Mouse (Mus musculus) NIH3T3 (cell line): Measurements from ENCODE around the gene Lamtor3.
"Not testable (repeated sequence)": the region's sequence is repeated elsewhere in the genome, so short reads cannot be mapped to it uniquely, and the experiment has no call there.

Experiments
- DNase-seq: peaks from one replicate; pipeline ENCODE4 v3.0.0-alpha.2; 2012; ENCODE audit warnings: low read depth

The Lamtor3 gene

GRCm38 (mm10) chr3:137918172-137918931, at the start of gene Lamtor3:
TSS of gene Lamtor3 (plus strand) at chr3:137918506.
- peak; percentile 93 for DNase-seq

- no peak for DNase-seq
Observed at GRCm38 (mm10) chr3:137869395-137869794, 48.9 kb upstream of the Lamtor3 start.

GRCm38 (mm10) chr3:137879313-137879712, 39.0 kb upstream of the Lamtor3 start:
- peak; percentile 49 for DNase-seq

GRCm38 (mm10) chr3:137880109-137880748, 38.1 kb upstream of the Lamtor3 start:
- DNase-seq = peak; percentile 22

DNA sequence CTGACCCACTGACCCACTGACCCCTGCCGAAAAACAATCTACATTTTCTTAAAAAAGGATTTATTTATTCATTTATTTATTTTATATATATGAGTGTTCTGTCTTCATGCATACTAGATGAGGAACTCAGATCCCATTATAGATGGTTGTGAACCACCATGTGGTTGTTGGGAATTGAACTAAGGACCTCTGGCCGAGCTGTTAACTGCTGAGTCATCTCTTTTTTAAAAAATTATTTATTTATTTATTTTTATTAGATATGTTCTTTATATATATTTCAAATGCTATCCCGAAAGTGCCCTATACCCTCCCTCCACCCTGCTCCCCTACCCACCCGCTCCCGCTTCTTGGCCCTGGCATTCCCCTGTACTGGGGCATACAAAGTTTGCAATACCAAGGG, 37.2 kb upstream of the Lamtor3 start:
- DNase-seq = no peak

GRCm38 (mm10) chr3:137887961-137888360, 30.3 kb upstream of the Lamtor3 start:
- DNase-seq = no peak

GRCm38 (mm10) chr3:137891089-137891488, 27.2 kb upstream of the Lamtor3 start:
- no peak for DNase-seq

GRCm38 (mm10) chr3:137892118-137892517, 26.2 kb upstream of the Lamtor3 start:
- no peak for DNase-seq

- DNase-seq = no peak
Observed at GRCm38 (mm10) chr3:137893789-137894188, 24.5 kb upstream of the Lamtor3 start.

DNA sequence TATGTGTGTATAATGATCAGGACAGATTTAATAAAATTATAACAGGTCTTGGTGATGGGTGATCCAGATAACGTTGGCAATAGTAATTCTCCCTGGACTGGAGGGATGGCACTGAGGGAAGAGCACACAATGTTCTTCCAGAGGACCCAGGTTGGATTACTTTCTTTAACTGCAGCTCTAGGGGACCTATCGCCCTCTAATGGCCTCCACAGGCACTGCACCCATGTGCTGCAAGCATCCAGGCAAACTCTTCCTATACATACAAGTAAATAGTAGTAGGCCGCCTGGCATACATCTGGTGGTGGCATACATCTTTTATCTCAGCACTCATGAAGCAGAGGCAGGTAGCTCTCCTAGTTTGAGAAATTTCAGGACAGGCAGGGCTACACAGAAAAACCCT, 23.1 kb upstream of the Lamtor3 start:
- peak; percentile 36 for DNase-seq

DNA sequence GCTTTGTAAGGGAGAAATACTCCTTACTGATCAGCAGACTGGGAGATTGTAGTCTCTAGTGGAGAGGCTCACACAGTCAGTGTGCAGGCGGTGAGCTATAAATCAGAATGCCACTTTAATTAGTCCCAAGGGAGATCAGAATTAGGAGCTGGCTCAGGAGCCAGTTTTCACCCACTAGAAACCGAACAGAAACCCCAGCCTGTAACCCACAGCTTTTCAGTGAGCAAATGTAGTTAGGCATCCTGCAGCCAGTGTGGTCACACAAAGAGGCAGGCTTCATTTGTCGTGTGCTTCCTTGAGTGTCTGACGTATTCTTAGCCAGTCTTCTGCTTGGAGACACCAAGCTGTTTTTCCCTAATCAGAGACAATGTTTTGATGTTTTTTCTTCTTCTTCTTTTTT, 21.9 kb upstream of the Lamtor3 start:
- no peak for DNase-seq

DNA sequence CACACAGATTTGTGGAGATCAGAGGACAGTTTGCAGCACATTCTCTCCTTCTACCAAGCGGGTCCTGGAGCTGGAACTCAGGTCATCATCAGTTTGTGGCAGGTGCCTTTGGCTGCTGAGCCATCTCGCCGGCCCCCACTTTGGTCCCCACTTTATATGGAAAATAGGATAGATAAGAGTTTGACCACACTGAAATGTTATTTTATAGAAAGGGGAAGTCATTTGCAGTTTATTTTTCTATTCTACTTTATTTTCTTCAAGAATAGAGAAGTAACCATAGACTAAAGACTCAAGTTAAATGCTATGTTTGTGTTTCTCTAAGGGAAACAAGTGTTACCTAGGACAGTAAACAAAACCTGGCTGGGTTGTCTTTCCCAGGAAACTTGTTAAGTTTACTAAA, 21.4 kb upstream of the Lamtor3 start:
- no peak for DNase-seq

DNA sequence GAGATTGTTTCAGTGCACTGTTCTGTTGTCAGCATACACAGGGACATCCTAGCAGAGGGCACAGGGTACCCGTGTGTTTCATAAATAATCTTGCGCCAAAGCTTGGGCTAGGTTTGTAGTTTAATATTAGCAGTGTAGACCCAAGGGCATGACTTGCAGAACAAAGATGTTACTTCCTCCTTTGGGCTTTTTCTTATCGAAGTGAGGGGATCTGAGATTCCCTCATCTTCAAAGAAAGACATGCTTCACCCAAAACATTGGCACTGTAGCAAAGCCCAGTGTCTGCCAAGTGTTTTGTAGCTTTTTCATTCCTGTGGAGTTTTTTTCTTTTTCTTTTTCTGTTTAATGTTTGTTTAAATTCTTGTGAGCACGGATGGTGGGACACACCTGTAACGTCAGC, 20.6 kb upstream of the Lamtor3 start:
- DNase-seq = no peak

DNA sequence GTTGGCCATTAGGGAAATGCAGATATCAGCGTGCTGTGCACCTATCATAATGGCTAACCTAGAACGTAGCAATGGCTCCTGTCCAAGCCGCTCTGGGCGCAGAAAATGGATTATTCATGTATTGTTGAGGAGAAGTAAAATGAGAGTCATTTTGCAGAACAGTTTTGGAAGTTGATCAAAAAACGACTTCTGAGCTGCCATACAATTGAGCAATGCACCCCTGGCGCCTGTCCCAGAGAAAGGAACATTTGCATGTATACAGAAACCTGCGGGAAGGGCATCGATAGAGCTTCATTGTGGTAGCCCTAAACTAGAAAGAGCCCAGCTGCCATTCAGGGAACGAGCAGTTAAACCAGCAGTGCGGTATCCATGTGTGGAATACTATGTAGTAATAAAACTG, 18.2 kb upstream of the Lamtor3 start:
- peak; percentile 80 for DNase-seq

DNA sequence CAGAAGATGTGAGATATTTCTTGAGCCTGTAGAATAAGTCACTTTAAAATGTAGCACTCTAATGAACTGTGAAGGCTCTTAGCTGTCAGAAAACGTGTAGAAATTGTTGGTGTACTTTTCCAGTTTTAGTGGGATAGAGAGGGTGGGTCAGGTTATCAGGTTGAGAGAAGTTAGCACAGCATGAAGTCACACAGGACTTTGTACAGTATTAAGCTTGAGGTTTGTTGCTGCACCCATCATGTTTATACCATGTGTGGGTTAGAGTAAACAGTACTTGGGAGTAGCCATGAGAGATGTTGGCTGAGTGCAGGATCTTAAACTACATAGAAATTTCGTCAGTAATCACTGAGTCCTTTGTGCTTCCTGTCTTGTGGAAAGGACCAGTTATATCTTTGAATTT, 5.2 kb upstream of the Lamtor3 start:
- no peak for DNase-seq

DNA sequence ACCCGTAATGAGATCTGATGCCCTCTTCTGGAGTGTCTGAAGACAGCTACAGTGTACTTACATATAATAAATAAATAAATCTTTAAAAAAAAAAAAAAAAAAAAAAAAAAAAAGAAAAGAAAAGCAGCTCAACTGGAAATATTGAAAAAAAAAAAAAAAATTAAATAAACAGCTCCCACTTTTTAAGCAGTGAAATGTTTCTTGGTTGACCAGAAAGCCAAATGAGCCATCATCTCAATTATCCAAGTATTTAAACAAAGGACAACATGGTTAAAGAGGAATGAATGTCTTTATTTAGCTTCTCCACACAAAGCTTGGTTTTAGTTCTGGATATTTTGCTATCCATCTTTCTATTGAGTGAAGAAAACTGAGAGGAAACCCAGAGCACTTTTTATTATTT, 3.7 kb upstream of the Lamtor3 start:
- DNase-seq = not testable (repeated sequence)

DNA sequence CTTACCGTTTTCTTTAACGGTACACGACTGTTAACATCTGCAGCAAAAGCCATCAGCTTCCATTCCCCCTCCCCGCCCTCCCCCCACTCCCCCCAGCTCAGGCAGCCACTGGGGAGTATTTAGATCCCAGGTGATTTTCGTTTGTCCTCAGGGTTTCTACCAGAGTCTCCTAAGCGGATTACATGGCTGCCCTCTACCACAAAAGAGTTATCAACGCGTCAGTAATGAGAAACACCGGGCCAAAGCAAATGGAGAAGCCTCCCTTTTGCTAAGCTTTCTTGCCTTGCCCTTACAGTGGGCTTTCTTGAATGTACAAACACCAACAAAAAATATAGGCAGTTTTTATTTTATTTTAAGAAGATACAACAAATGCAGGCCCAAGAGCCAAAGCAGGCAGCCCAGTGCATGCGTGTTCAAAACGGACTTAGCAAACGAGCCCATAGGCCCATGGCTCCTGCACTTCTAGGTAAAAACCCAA, 573 bp upstream of the Lamtor3 start:
- no peak for DNase-seq

GRCm38 (mm10) chr3:137918932-137919311, 616 bp downstream of the Lamtor3 start:
- peak; percentile 61 for DNase-seq

DNA sequence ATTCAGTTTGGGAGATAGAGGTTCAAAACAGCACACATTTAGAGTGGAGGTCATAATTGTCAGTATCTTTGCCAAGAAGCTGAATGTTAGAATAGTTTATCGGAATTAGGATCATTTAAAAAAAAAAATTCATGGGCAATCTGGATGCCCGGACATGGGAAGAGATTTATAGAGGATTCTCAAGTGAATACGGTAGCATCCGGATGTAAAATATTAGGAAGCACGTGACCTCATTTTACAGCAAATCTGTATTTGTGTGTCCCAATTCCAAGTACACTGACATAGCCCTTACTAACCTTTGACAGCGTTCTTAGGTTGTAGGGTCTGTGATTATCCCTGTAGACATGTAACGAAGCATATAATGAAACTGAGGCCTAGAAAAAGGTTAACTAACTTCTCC, 1.1 kb downstream of the Lamtor3 start:
- no peak for DNase-seq

DNA sequence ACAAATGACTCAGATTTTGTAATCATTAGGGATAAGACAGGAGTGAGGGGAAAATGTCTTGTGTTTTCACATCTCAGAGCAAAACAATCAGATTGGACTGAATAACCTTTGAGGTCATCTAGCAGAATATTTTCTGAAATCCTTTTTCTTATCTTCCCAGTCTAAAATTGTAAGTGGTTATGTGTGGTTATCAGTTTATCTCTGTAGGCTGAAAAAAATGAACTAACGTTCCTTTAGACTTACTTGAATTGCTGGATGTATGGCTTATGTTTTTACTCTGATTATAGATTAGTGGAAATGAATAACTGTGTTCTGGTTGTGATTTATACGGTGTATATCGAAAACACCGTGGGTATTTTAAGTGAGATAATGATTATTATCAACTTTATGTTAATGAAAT, 2.3 kb downstream of the Lamtor3 start:
- no peak for DNase-seq

- no peak for DNase-seq
Observed at GRCm38 (mm10) chr3:137927010-137927409, 8.7 kb downstream of the Lamtor3 start.

DNA sequence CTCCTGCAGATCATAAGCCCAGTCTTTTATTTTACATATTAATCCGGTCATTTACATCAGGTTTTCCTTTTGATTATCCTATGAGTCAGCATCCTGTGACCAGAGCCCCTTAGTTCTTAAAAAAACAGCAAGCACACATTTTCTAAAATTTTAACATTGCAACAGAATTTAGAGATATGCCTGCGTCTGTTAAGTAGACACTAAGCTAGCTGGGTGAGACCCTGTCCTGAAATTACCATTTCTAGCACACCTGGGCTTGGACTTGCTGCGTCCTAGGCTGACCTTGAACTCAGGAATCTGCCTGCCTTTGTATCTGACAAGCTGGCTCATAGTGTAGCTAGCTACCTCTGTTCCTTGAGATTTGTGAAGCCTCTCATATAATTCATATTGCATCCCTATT, 11.6 kb downstream of the Lamtor3 start:
- peak; percentile 34 for DNase-seq

GRCm38 (mm10) chr3:137932748-137933147, 14.4 kb downstream of the Lamtor3 start:
- DNase-seq = no peak

DNA sequence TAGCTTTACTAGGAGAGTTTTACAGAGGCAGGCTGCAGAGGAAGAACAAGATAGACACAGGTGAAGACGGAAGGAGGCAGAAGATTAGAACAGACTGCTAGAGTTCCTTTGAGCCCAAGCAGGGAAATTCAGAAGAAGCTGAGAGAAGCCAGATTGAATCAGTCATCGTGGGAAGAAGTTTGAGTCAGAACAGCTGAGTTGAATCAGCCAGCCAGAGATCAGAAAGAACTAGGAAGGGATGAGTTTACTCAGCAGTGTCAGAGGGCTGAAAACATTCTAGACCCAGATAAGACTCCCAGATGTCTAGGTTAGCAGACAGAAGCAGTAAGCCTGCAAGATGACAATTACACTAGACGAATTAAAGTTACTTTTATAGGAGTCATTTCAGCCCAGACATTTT, 15.7 kb downstream of the Lamtor3 start:
- DNase-seq = peak; percentile 34
